Mouse (Mus musculus) ES-Bruce4 (cell line): ENCODE measurements around the gene Fzd5.

Experiments
- CTCF ChIP-seq: IDR thresholded peaks from one replicate; pipeline ENCODE4 v1.8.1; 2011; ENCODE audit warnings: low read depth, low read length
- EP300 ChIP-seq: IDR thresholded peaks from 2 replicates; pipeline ENCODE4 v1.6.1; 2011; ENCODE audit warnings: low read depth, low read length; ENCODE audit not compliant: insufficient read depth

- no peak for TF ChIP-seq CTCF
- no peak for TF ChIP-seq EP300
Observed at GRCm38 (mm10) chr1:64754658-64755057, 17.1 kb upstream of the Fzd5 start.
